Mouse (Mus musculus) right cerebral cortex, postnatal 36 days (tissue): ENCODE measurements around the gene Ceacam18.

ENCODE experiments used
- DNase-seq, 2 experiments: peaks; one replicate each; pipeline ENCODE4 v3.0.0; 2022; ENCODE audit warnings: low spot score in 2 of 2, mixed read lengths in 1 of 2

The Ceacam18 gene

GRCm38 (mm10) chr7:43634500-43634899 lies at the start of gene Ceacam18:
Gene Ceacam18, plus strand, starts transcription at chr7:43634707.
- no peak for DNase-seq

- DNase-seq, result no peak
Observed at GRCm38 (mm10) chr7:43584790-43585189, 49.7 kb upstream of the Ceacam18 start.

GRCm38 (mm10) chr7:43601884-43602283 lies 32.6 kb upstream of the Ceacam18 start:
- DNase-seq, result no peak

GRCm38 (mm10) chr7:43606896-43607742 lies 27.4 kb upstream of the Ceacam18 start, which contains the start of gene Zfp819:
Gene Zfp819, plus strand, starts transcription at chr7:43607169.
- DNase-seq, result peak; percentile 69 to 71

- DNase-seq, result no peak
Observed at GRCm38 (mm10) chr7:43607743-43608287, 26.7 kb upstream of the Ceacam18 start.

- DNase-seq, result no peak
Observed at GRCm38 (mm10) chr7:43608316-43608824, 26.1 kb upstream of the Ceacam18 start.

GRCm38 (mm10) chr7:43613816-43614551 lies 20.5 kb upstream of the Ceacam18 start:
- no peak for DNase-seq

GRCm38 (mm10) chr7:43622927-43623326 lies 11.6 kb upstream of the Ceacam18 start:
- no peak for DNase-seq

- no peak for DNase-seq
Observed at GRCm38 (mm10) chr7:43623819-43624218, 10.7 kb upstream of the Ceacam18 start.

- DNase-seq, result no peak
Observed at GRCm38 (mm10) chr7:43625065-43625464, 9.4 kb upstream of the Ceacam18 start.

GRCm38 (mm10) chr7:43625794-43626422 lies 8.6 kb upstream of the Ceacam18 start:
- no peak for DNase-seq

- DNase-seq, result no peak
Observed at GRCm38 (mm10) chr7:43633940-43634339, 567 bp upstream of the Ceacam18 start.

GRCm38 (mm10) chr7:43636194-43636593 lies 1.7 kb downstream of the Ceacam18 start:
- DNase-seq, result no peak

- no peak for DNase-seq
Observed at GRCm38 (mm10) chr7:43637118-43637517, 2.6 kb downstream of the Ceacam18 start.

GRCm38 (mm10) chr7:43642587-43642986 lies 8.1 kb downstream of the Ceacam18 start:
- no peak for DNase-seq

GRCm38 (mm10) chr7:43643046-43643652 lies 8.6 kb downstream of the Ceacam18 start:
- DNase-seq, result no peak

- no peak for DNase-seq
Observed at GRCm38 (mm10) chr7:43652683-43653082, 18.2 kb downstream of the Ceacam18 start.

GRCm38 (mm10) chr7:43654519-43654918 lies 20.0 kb downstream of the Ceacam18 start:
- no peak for DNase-seq

GRCm38 (mm10) chr7:43656232-43656631 lies 21.7 kb downstream of the Ceacam18 start:
- no peak for DNase-seq

GRCm38 (mm10) chr7:43660002-43660401 lies 25.5 kb downstream of the Ceacam18 start, which contains the start of gene Siglece:
Gene Siglece, minus strand, starts transcription at chr7:43660161.
- no peak for DNase-seq

- no peak for DNase-seq
Observed at GRCm38 (mm10) chr7:43662804-43663203, 28.3 kb downstream of the Ceacam18 start.
